Mouse (Mus musculus): ENCODE data around the gene S100a3.
A peak's percentile ranks its signal among the peaks of the same experiment; 100 is the strongest.

The S100a3 gene

GRCm38 (mm10) chr3:90601486-90602110 is 41.2 kb downstream of the S100a3 start, which contains the start of gene Gm42674:
TSS of gene Gm42674 (plus strand) at chr3:90601904.
- DNase-seq (ENCODE audit: low spot score), result no peak

DNA sequence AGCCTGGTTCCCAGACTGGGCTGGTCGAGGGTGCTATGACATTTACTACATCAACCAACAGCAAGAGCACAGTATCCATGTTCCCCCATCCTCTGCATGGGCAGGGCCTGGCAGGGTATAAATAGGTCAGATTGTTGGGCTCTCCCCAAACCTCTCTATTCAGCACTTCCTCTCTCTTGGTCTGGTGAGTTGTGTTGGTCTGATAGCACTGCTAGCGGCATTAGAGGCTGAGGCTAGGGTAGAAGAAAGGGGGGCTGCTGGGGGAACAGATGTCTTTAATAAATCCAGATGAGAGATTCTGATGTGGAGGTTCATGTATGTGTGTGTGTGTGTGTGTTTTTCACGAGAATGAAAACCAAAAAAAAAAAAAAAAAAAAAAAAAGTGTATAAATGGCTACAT is 43.2 kb downstream of the S100a3 start, which contains the start of gene S100a4:
Gene S100a4, plus strand, starts transcription at position 149 of the 400 bp plus-strand sequence.
- DNase-seq (ENCODE audit: low spot score), result no peak

DNA sequence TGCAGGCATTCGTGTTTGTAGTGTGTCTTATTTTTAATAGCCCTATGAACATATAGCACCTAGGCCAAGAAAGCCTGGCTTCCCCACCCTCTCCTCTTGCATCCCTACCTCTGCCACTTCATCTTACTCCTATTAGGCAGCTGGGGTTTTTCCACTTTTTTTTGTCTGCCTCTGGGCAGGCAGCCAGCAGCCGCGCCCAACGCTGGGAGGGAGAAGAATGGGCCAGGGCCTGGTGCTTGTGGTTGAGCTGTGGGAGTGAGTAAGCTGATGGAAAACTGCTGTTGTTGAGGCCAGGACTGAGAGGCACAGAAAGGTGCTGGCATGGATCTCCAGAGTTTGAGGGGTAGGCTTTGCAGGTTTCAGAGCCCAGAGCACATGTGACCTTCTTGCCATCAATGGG is 44.0 kb downstream of the S100a3 start:
- peak; percentile 79 for DNase-seq (ENCODE audit: low spot score)

DNA sequence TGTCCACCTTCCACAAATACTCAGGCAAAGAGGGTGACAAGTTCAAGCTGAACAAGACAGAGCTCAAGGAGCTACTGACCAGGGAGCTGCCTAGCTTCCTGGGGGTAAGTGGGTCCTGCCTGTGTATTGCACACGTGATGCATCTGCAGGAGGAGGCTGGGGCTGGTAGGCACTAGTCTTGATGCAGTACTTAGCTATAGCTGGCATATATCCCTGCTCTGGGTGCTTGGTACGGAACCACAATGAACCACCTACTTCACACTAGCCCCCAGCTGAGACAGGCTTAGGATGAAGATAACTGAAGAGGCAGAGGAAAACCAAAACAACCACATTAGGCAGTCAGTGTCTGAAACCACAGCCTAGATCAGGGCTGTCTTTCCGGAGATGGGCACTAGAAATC is 44.7 kb downstream of the S100a3 start:
- DNase-seq (ENCODE audit: low spot score), result no peak

- DNase-seq (ENCODE audit: low spot score), result no peak
Observed at GRCm38 (mm10) chr3:90605736-90606135, 45.4 kb downstream of the S100a3 start.

GRCm38 (mm10) chr3:90606185-90606584 is 45.8 kb downstream of the S100a3 start:
- no peak for DNase-seq (ENCODE audit: low spot score)

DNA sequence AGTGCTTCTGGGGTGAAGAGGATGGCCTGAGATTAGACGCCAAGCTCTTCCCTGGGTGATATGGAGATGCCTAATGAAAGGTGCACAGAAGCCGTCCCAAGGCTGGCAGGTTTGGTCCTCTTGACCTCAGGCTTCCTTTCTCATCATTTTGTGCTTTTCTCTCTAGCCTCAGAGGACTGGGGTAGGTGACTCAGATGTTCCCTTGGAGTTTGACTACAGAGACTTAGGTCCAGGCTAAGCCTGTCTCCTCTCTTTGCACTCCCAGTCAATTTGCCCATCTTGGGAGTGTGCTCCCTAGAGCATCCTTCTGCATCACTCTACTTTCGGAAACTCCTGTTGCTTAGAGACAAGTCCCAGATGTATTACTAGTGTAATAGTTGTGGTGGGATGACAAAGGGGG is 47.0 kb downstream of the S100a3 start:
- no peak for DNase-seq (ENCODE audit: low spot score)

- DNase-seq (ENCODE audit: low spot score), result no peak
Observed at GRCm38 (mm10) chr3:90608223-90608622, 47.8 kb downstream of the S100a3 start, which contains the start of gene S100a5. TSS of gene S100a5 (plus strand) at chr3:90608523.

- no peak for DNase-seq (ENCODE audit: low spot score)
Observed at GRCm38 (mm10) chr3:90609102-90609501, 48.7 kb downstream of the S100a3 start.

GRCm38 (mm10) chr3:90611494-90611893 is 51.1 kb downstream of the S100a3 start:
- DNase-seq (ENCODE audit: low spot score), result no peak

GRCm38 (mm10) chr3:90612061-90612460 is 51.7 kb downstream of the S100a3 start:
- no peak for DNase-seq (ENCODE audit: low spot score)

DNA sequence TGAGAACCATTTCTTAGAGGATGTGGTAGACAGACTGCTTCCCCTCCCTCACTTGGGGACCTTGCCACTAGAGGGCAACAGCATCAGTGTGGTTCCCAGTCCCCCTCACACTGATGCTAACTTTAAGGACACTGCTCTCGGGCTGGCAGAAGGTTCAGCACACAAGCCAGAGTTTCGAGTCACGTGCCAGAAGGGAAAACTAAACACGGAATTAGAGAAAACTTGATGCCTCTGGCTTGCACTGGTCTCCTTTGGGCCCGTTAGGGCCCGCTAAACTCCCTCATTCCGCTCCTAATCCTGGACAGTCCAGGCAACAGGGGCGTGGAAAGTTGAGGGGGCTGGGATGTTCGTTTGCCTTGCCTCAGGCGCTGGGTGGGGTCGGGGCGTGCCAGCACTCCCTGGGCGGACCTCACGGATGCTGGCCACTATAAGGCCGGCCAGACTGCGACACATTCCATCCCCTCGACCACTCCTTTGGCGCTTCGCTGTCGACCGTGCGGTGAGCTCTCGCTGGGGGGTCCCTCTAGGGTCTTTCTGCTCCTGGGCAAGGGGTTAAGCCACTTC is 52.4 kb downstream of the S100a3 start, which contains the start of gene S100a6:
Gene S100a6, plus strand, starts transcription at position 155 of the 564 bp plus-strand sequence.
- peak; percentile 54 for DNase-seq (ENCODE audit: low spot score)

GRCm38 (mm10) chr3:90613461-90614147 is 53.2 kb downstream of the S100a3 start:
- DNase-seq (ENCODE audit: low spot score), result no peak

DNA sequence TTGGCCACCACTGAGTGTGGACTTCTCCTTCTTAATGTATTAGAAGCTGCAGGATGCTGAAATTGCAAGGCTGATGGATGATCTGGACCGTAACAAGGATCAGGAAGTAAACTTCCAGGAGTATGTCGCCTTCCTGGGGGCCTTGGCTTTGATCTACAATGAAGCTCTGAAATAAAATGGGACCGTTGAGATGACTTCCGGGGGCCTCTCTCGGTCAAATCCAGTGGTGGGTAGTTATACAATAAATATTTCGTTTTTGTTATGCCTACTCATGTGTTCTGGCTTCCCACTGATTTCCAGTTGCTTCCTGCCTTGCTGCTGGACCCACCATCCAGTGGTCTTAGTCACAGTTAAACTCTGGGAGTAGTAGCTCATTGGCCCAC is 53.8 kb downstream of the S100a3 start:
- no peak for DNase-seq (ENCODE audit: low spot score)

DNA sequence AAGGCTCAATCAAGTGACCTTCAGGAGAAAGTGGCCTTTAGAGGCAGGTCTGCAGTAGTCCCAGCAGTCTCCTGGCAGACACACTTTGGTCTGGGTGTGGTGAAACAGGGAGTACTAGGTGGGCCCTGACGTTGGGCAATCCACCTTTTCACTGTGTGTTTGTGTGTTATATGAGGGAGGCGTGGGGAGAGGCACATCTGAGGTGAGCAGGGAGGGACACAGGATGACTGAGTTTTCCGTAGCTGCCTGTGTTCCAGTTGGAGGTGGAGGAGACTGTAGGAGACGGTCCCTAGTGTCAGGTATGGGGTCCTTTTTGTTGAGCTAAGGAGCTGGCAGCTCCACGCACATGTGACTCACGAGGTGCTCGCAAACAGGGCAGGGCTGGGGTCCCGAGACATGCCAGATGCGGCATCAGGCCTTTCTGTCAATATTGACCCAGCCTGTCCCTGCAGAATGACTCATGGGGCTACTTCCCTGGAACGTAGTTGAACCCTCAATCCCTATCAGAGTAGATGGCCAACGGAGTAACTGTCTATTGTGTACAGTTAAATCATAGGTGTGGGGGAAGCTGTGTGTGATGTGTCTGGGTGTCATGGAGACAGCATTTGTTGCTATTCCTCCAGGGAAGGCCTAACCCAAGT is 54.4 kb downstream of the S100a3 start:
- no peak for DNase-seq (ENCODE audit: low spot score)

GRCm38 (mm10) chr3:90615415-90615814 is 55.0 kb downstream of the S100a3 start:
- DNase-seq (ENCODE audit: low spot score), result peak; percentile 60

DNA sequence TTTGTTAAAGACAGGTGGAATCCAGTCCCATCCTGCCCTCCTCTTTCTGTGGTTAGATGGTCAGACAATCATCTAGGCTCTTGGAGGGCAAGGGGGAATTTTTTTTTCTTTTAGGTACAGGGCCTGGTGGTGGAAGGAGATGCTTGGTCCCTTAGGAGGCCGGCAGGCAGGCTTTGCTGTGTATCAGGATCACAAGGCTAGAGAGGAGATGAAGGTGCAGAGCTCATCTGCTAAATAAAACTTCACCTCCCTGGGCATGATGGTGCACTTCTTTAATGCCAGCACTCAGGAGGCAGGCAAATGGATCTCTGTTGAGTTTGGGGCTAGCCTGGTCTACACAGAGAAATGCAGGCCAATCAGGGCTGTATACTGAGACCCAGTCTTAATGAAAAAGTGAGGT is 55.5 kb downstream of the S100a3 start:
- DNase-seq (ENCODE audit: low spot score), result no peak

- DNase-seq (ENCODE audit: low spot score), result no peak
Observed at GRCm38 (mm10) chr3:90617586-90617985, 57.2 kb downstream of the S100a3 start.

DNA sequence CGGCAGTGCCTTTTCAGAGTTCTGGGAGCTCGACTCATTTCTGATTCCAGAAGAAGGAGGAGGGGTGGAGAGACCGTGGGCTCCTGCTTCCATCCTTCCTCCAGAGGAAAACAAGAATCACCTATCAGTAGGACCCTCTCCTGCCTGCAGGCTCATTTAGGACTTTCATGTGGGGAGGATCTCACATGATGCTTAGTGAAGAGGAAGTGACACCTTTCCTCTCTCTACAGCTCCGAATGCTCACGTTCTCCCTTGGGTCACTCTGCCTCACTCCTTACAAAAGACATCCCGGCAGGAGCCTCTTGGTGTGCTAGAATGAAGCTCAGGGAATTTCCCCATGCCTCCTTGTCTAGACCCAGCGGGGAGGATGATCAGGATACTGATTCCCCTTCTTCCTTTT is 61.2 kb downstream of the S100a3 start:
- DNase-seq (ENCODE audit: low spot score), result no peak

GRCm38 (mm10) chr3:90623435-90624071 is 63.2 kb downstream of the S100a3 start:
- peak; percentile 73 for DNase-seq (ENCODE audit: low spot score)

DNA sequence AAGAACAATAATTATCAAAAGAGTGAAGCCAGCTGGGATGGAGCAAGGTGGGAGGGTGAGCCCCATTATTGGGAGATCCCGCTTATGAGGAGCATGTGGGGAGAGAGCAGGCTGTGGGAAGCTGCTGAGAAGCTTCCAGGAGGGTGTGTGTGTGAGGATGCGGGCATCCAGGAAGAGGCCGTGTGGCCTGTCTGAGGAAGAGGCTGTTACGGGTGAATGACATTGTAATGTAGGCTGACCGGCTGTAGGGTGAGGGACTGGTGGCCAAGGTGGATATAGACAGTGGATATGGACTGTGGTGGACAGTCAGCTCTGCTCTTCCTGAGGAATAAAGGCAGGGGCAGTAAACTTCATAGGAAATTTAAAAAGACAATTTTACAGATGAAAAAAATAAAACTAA is 65.1 kb downstream of the S100a3 start:
- no peak for DNase-seq (ENCODE audit: low spot score)
